In genomic region chr8:120937474-120937873, GRCm38 (mm10) we compare ENCODE assay signal across 12 mouse cellular contexts.
A peak's percentile ranks its signal among the peaks of the same experiment; 100 is the strongest.
DNase-seq lines count a peak whose midpoint lies in the region; ATAC-seq and TF ChIP-seq lines count a peak whose summit lies in the region.
"Had no signal": no experiment of that assay in that cellular context is flagged by ENCODE, and none has a peak within 500 bp of the region (broad histone marks: within the 10 kb centered on the region; RNA-seq: fewer than 3 reads in every experiment).

No protein-coding gene starts in this region.

- H3K9me3 ChIP-seq in G1E (replicated peaks): peaks cover 96% of the 10 kb centered on the region
- H3K9me3 ChIP-seq: heart, embryonic 15.5 days; hindbrain, embryonic 12.5 days had no signal

- no peak for TF ChIP-seq CTCF in G1E (IDR thresholded peaks at IDR 0.05; ENCODE audit: low read depth, low read length)

- H3K36me3 ChIP-seq in G1E (replicated peaks): no peaks in the 10 kb centered on the region
- H3K36me3 ChIP-seq: heart, embryonic 15.5 days; hindbrain, embryonic 12.5 days had no signal

- no peaks in the 10 kb centered on the region for H3K4me1 ChIP-seq in G1E (ENCODE audit: insufficient read depth, low read depth, low read length)
- H3K4me1 ChIP-seq: heart, embryonic 15.5 days had no signal

- H3K27me3 ChIP-seq in G1E (ENCODE audit: insufficient read depth, low read length): no peaks in the 10 kb centered on the region

- ATAC-seq in G1E (ENCODE audit: extremely low read depth, insufficient number of reproducible peaks, low FRiP score, poor library complexity, severe bottlenecking): no peak

- DNase-seq in kidney, postnatal 4 days: peak; percentile 36 to 53
- DNase-seq in kidney, adult 9 months: no peak
- DNase-seq in G1E (ENCODE audit: low spot score) (no peak), adipocyte (ENCODE audit: low spot score) (no peak)
- peak; percentile 82 for DNase-seq in embryo, embryonic 10 days (ENCODE audit: low spot score)
- DNase-seq in mesoderm, embryonic 11.5 days (ENCODE audit: low read depth, low spot score): peak; percentile 45
- no peak for DNase-seq in adrenal gland, postnatal 25 days
- DNase-seq: cerebellum, adult 18-20 months; right cerebral cortex, postnatal 14 days; thymus, postnatal 14 days had no signal

- peak overlapping the region; percentile 34; the same call in 1 of the 2 replicates for H3K4me3 ChIP-seq in G1E (ENCODE audit: low read depth, low read length)
- H3K4me3 ChIP-seq: heart, embryonic 15.5 days; hindbrain, embryonic 12.5 days had no signal

Comparison
In these comparisons a context has a peak if more than half of its experiments do, and no peak if none do; other contexts are left out.
1. DNase-seq: peak in kidney, postnatal 4 days (2 of 2), embryo, embryonic 10 days (single experiment) and mesoderm, embryonic 11.5 days (single experiment); none in kidney, adult 9 months (single experiment), G1E (single experiment), adrenal gland, postnatal 25 days (single experiment) and adipocyte (single experiment).